Mouse (Mus musculus) lung, postnatal 0 days (tissue): ENCODE data around the gene Ctsh.

ENCODE experiments used
- CTCF ChIP-seq: IDR thresholded peaks from 2 replicates; pipeline ENCODE4 v1.5.1; 2016; ENCODE audit warnings: antibody characterized with exemption, mild to moderate bottlenecking
- EP300 ChIP-seq: IDR thresholded peaks from 2 replicates; pipeline ENCODE4 v1.6.1; 2016; ENCODE audit warnings: antibody characterized with exemption, mild to moderate bottlenecking, control low read depth

GRCm38 (mm10) chr9:90114567-90115307 lies 60.8 kb downstream of the Ctsh start, which contains the start of gene Morf4l1:
- TF ChIP-seq CTCF (no peak), EP300 (no peak)
